Mouse (Mus musculus) intestine, postnatal 0 days (tissue): ENCODE measurements around the gene Cphx2. TPM values are rescaled to one million over a fixed set of nuclear protein-coding genes. Genes with fewer than 3 reads are reported as not detected.

Source experiments
- polyA plus RNA-seq: library from polyadenylated mRNA; unstranded; fragments of >200 nt; fragmentation: Nextera tagmentation; extraction: Ambion mirVana; gene quantifications from 2 replicates; pipeline ENCODE4 v1.2.1, GENCODE M21; 2015

The Cphx2 gene
- polyA plus RNA-seq, 1 experiment from 2014 or later: not detected

Other genes with a start within 250 kb of the Cphx2 start
- 82.3 and 86.7 TPM in 2 replicates for gene Anxa11, start 239.4 kb upstream of the Cphx2 start, polyA plus RNA-seq
- 0.46 and 1.3 TPM in 2 replicates for gene Plac9a, start 178.4 kb upstream of the Cphx2 start, polyA plus RNA-seq
- gene Tmem254a, start 153.8 kb upstream of the Cphx2 start, polyA plus RNA-seq: 4.7 and 5.0 TPM in 2 replicates
- 0.24 TPM in 1 of 2 replicates, not detected in the other for gene Cphx1, start 143.2 kb upstream of the Cphx2 start, polyA plus RNA-seq
- 0.10 and 0.64 TPM in 2 replicates for gene Duxbl1, start 102.9 kb upstream of the Cphx2 start, polyA plus RNA-seq
- gene Gm9780, start 38.8 kb upstream of the Cphx2 start, polyA plus RNA-seq: 25.3 and 26.1 TPM in 2 replicates
- 57.1 and 57.3 TPM in 2 replicates for gene Tmem254c, start 14.2 kb upstream of the Cphx2 start, polyA plus RNA-seq
- 0.14 TPM in 1 of 2 replicates, not detected in the other for gene Cphx3, start 781 bp downstream of the Cphx2 start, polyA plus RNA-seq
- 0.72 TPM in 1 of 2 replicates, not detected in the other for gene Duxbl2, start 36.8 kb downstream of the Cphx2 start, polyA plus RNA-seq
- gene Plac9b, start 101.0 kb downstream of the Cphx2 start, polyA plus RNA-seq: 27.3 and 35.4 TPM in 2 replicates
- gene Tmem254b, start 125.5 kb downstream of the Cphx2 start, polyA plus RNA-seq: 55.1 and 56.8 TPM in 2 replicates
- 0.24 and 0.87 TPM in 2 replicates for gene Duxbl3, start 176.4 kb downstream of the Cphx2 start, polyA plus RNA-seq